Mouse (Mus musculus): ENCODE data around the gene Hadh. TPM values are rescaled to one million over a fixed set of nuclear protein-coding genes. Genes with fewer than 3 reads are reported as not detected.
A peak's percentile ranks its signal among the peaks of the same experiment; 100 is the strongest.

Gene Hadh
- total and polyA plus RNA-seq, 2 experiments from 2014 or later, result 18.9 to 32.2 TPM

GRCm38 (mm10) chr3:131310572-131310971 is 38.7 kb upstream of the Hadh start:
- DNase-seq (ENCODE audit: low spot score) (no peak), ATAC-seq (ENCODE audit: low FRiP score) (no peak)
- no peak overlapping the region for H3K9ac ChIP-seq (replicated peaks; ENCODE audit: low read length, poor library complexity, severe bottlenecking)
- H3K9me3 ChIP-seq (ENCODE audit: low read length), result 0 out of 2 replicates have a peak, but pooled peaks cover 6% of the 10 kb centered on the region
- no peak overlapping the region for H3K27ac ChIP-seq (ENCODE audit: low read depth, low read length)
- H3K4me3 ChIP-seq (ENCODE audit: low read depth, low read length), result no peak overlapping the region
- no peaks in the 10 kb centered on the region for H3K36me3 ChIP-seq (ENCODE audit: insufficient read depth, low read length)
- H3K4me2 ChIP-seq (ENCODE audit: low read depth, low read length, poor library complexity, severe bottlenecking), result no peak overlapping the region
- H3K4me1 ChIP-seq (ENCODE audit: insufficient read depth, low read length), result no peaks in the 10 kb centered on the region
- H3K27me3 ChIP-seq (ENCODE audit: insufficient read depth, low read length), result no peaks in the 10 kb centered on the region
- 90% methylated on average over 4 of the region's 4 CpGs for WGBS
- no peak for TF ChIP-seq CTCF (IDR thresholded peaks at IDR 0.05)

- DNase-seq (ENCODE audit: low spot score), result no peak
- ATAC-seq (ENCODE audit: low FRiP score), result no peak
- Histone ChIP-seq H3K4me1 (ENCODE audit: insufficient read depth, low read length) (no peaks in the 10 kb centered on the region), H3K27me3 (ENCODE audit: insufficient read depth, low read length) (no peaks in the 10 kb centered on the region), H3K9me3 (ENCODE audit: low read length) (0 out of 2 replicates have a peak, but pooled peaks cover 6% of the 10 kb centered on the region), H3K4me2 (ENCODE audit: low read depth, low read length, poor library complexity, severe bottlenecking) (no peak overlapping the region), H3K9ac (replicated peaks; ENCODE audit: low read length, poor library complexity, severe bottlenecking) (no peak overlapping the region), H3K27ac (ENCODE audit: low read depth, low read length) (no peak overlapping the region), H3K4me3 (ENCODE audit: low read depth, low read length) (no peak overlapping the region), H3K36me3 (ENCODE audit: insufficient read depth, low read length) (no peaks in the 10 kb centered on the region)
- 84% methylated on average over 3 of the region's 3 CpGs for WGBS
- no peak for TF ChIP-seq CTCF (IDR thresholded peaks at IDR 0.05)
Observed at GRCm38 (mm10) chr3:131307811-131308210, 35.9 kb upstream of the Hadh start.

- Histone ChIP-seq H3K9me3 (ENCODE audit: low read length) (0 out of 2 replicates have a peak, but pooled peaks cover 6% of the 10 kb centered on the region), H3K4me1 (ENCODE audit: insufficient read depth, low read length) (peaks cover 5% of the 10 kb centered on the region), H3K9ac (replicated peaks; ENCODE audit: low read length, poor library complexity, severe bottlenecking) (no peak overlapping the region), H3K27ac (ENCODE audit: low read depth, low read length) (no peak overlapping the region), H3K27me3 (ENCODE audit: insufficient read depth, low read length) (no peaks in the 10 kb centered on the region), H3K36me3 (ENCODE audit: insufficient read depth, low read length) (no peaks in the 10 kb centered on the region), H3K4me2 (ENCODE audit: low read depth, low read length, poor library complexity, severe bottlenecking) (no peak overlapping the region), H3K4me3 (ENCODE audit: low read depth, low read length) (no peak overlapping the region)
- no peak for TF ChIP-seq CTCF (IDR thresholded peaks at IDR 0.05)
- WGBS, result 91% methylated on average over 7 of the region's 7 CpGs
- no peak for DNase-seq (ENCODE audit: low spot score)
- no peak for ATAC-seq (ENCODE audit: low FRiP score)
Observed at GRCm38 (mm10) chr3:131306255-131306654, 34.4 kb upstream of the Hadh start.

GRCm38 (mm10) chr3:131303320-131303714 is 31.4 kb upstream of the Hadh start:
- Histone ChIP-seq H3K27me3 (ENCODE audit: insufficient read depth, low read length) (no peaks in the 10 kb centered on the region), H3K27ac (ENCODE audit: low read depth, low read length) (peak overlapping the region; percentile 78), H3K36me3 (ENCODE audit: insufficient read depth, low read length) (no peaks in the 10 kb centered on the region), H3K9ac (replicated peaks; ENCODE audit: low read length, poor library complexity, severe bottlenecking) (peak overlapping the region; percentile 76), H3K4me2 (ENCODE audit: low read depth, low read length, poor library complexity, severe bottlenecking) (peak overlapping the region; percentile 78), H3K9me3 (ENCODE audit: low read length) (no peaks in the 10 kb centered on the region), H3K4me1 (ENCODE audit: insufficient read depth, low read length) (peaks cover 5% of the 10 kb centered on the region), H3K4me3 (ENCODE audit: low read depth, low read length) (peak overlapping the region; percentile 82)
- 15% methylated on average over 5 of the region's 5 CpGs for whole genome bisulfite sequencing
- no peak for TF ChIP-seq CTCF (IDR thresholded peaks at IDR 0.05)
- DNase-seq (ENCODE audit: low spot score) (no peak), ATAC-seq (ENCODE audit: low FRiP score) (peak; percentile 29)

- WGBS, result 1% methylated on average over 71 of the region's 71 CpGs
Observed at GRCm38 (mm10) chr3:131302452-131303319, 30.8 kb upstream of the Hadh start, which contains the start of gene Cyp2u1. Gene Cyp2u1 (minus strand): TSS chr3:131303227.

GRCm38 (mm10) chr3:131299908-131300307 is 28.0 kb upstream of the Hadh start:
- peak; percentile 87 for TF ChIP-seq CTCF (IDR thresholded peaks at IDR 0.05)
- Histone ChIP-seq H3K27ac (ENCODE audit: low read depth, low read length) (no peak overlapping the region), H3K36me3 (ENCODE audit: insufficient read depth, low read length) (peaks cover 17% of the 10 kb centered on the region), H3K4me3 (ENCODE audit: low read depth, low read length) (no peak overlapping the region), H3K4me1 (ENCODE audit: insufficient read depth, low read length) (peaks cover 5% of the 10 kb centered on the region), H3K9ac (replicated peaks; ENCODE audit: low read length, poor library complexity, severe bottlenecking) (no peak overlapping the region), H3K9me3 (ENCODE audit: low read length) (no peaks in the 10 kb centered on the region), H3K4me2 (ENCODE audit: low read depth, low read length, poor library complexity, severe bottlenecking) (no peak overlapping the region), H3K27me3 (ENCODE audit: insufficient read depth, low read length) (no peaks in the 10 kb centered on the region)
- DNase-seq (ENCODE audit: low spot score) (peak; percentile 71), ATAC-seq (ENCODE audit: low FRiP score) (no peak)
- 3% methylated on average over 6 of the region's 6 CpGs for WGBS

More at GRCm38 (mm10) chr3:131302452-131303319, 30.8 kb upstream of the Hadh start, which contains the start of gene Cyp2u1:
- DNase-seq (ENCODE audit: low spot score), result peak; percentile 92
- Histone ChIP-seq H3K4me1 (ENCODE audit: insufficient read depth, low read length) (peaks cover 5% of the 10 kb centered on the region), H3K9ac (replicated peaks; ENCODE audit: low read length, poor library complexity, severe bottlenecking) (peak within 1 kb of the TSS; percentile 76), H3K4me2 (ENCODE audit: low read depth, low read length, poor library complexity, severe bottlenecking) (peak within 1 kb of the TSS; percentile 78), H3K27ac (ENCODE audit: low read depth, low read length) (peak within 1 kb of the TSS; percentile 78), H3K9me3 (ENCODE audit: low read length) (no peaks in the 10 kb centered on the region), H3K36me3 (ENCODE audit: insufficient read depth, low read length) (peaks cover under 1% of the 10 kb centered on the region; the same call in 1 of the 2 replicates), H3K4me3 (ENCODE audit: low read depth, low read length) (peak within 1 kb of the TSS; percentile 82), H3K27me3 (ENCODE audit: insufficient read depth, low read length) (no peaks in the 10 kb centered on the region)
- peak; percentile 49 for TF ChIP-seq CTCF (IDR thresholded peaks at IDR 0.05)
- peak; percentile 97 for ATAC-seq (ENCODE audit: low FRiP score)
